Mouse (Mus musculus) frontal cortex, postnatal 10 days (tissue): ENCODE results near the gene H2-M10.6.

ENCODE experiments used
- DNase-seq, 2 experiments: peaks; one replicate each; pipeline ENCODE4 v3.0.0; 2022; ENCODE audit warnings: low spot score in 2 of 2, mixed read lengths in 1 of 2

The H2-M10.6 gene

DNA sequence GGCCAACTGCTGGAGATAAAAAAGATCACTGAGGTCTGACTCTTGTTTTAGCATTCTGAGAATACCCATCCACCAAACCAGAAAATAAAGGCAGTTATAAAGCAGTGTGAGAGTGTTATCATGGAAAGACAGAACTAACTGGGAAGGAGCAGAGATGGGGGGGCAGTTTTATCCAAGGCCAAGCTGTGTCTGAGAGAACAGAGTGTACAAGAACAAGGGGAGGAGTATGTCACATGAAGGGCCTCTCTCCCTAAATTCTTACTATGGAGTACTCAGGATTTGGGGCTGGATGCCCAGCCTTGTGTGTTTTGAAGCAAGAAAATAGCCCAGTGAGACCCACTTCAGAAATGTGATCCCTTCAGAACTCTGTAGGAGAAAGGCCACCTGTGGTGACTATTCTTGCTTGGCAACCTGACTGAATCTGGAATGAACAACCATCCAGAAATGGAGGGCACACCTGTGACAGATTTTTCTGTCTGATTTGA is 29.0 kb downstream of the H2-M10.6 start:
- no peak for DNase-seq

DNA sequence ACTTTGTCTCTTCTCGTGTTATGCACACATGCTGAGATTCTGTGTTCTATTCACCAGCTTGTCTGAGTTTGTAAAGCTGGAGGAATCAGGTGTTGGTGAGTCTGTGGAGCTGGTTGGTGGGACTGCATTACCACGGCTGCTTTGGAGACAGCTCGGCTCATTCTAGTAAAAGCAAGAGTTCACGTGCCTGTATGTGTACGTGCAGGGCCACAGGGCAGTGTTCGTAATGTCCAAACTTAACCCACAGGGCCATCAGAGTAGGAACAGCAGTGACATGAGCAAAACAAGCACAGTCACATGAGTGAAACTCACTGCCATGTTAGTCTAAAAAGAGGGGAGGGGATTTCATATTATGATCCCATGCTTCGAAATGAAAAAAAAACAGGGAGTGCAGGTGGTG is 31.7 kb downstream of the H2-M10.6 start:
- no peak for DNase-seq

GRCm38 (mm10) chr17:36844286-36844719 is 32.3 kb downstream of the H2-M10.6 start:
- no peak for DNase-seq

DNA sequence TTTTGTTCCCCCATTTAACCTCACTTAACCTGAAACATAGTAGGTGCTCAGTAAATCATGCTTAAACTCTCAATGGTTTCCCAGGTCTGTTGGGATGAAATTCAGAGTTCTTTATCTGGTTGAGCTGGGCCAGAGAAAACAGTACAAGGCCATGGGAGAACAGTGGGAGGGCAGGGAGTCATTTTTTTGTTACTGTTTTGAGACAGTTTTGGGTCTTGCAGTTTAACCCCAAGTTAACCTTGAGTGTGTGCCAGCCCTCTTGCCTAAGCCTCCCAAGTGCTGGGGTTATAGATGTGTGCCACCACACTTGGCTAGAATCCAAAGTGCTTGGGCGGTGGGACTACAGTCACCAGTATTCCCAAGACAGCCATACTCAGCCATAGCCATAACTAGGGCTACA is 32.8 kb downstream of the H2-M10.6 start:
- DNase-seq: no peak

DNA sequence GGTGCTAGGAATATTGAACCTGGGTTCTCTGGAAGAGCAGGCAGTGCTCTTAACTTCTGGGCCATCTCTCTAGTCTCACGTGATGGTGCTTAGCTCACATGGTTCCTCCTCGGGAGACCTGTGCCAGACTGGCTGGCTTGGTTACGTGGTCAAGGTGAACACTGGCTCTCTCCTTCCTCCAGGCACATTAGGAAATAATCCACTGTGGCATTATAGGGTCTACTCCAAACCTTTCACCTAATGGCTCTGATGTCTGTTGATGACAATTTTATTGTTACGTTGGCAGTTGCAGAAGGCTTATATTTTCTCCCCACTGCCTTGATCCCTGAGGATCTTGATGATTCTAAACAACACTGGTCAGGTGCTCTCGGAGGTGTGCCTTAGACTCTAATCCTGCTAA is 36.9 kb downstream of the H2-M10.6 start:
- no peak for DNase-seq

GRCm38 (mm10) chr17:36849992-36850391 is 38.0 kb downstream of the H2-M10.6 start:
- no peak for DNase-seq

GRCm38 (mm10) chr17:36851200-36851599 is 39.2 kb downstream of the H2-M10.6 start:
- DNase-seq: no peak

DNA sequence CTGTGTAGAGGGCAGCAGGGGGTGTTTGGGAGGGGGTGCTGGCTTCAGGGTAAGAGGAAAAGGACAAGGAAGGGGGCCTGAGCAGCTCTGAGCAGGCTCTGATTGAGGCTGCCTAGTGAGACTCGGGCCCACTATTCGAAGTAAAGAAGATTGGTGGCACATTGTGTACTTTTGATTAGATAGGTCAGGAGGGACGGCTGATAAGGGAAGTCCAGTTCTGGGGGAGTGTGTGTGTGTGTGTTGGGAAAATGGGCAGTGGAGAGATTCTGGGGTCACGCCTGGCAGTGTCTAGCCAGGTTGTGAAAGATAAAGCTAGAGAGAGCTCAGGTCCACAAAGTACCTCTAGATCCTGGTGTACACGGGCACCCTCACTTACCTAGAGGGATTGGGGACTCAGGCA is 39.7 kb downstream of the H2-M10.6 start:
- no peak for DNase-seq

GRCm38 (mm10) chr17:36855484-36855883 is 43.5 kb downstream of the H2-M10.6 start:
- no peak for DNase-seq

DNA sequence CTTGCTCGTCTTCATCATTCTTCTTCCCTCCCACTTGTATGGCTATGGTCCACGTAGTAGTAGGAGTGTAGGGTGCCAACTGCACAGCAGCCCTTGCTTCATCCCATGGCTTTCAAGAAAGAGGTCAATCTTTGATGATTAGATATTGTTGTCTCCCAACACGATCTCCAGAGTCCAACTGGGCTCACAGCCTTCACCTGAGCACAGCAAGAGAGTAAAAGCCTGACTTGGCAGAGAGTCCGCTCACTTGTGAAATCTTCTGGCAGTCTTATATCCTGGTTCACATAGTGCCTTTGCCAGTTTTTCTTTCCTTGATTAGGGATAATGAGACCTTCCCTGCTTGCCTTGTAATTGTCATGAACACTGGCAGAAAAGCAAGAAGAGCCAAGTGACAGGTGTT is 44.3 kb downstream of the H2-M10.6 start:
- no peak for DNase-seq

- DNase-seq: no peak
Measured at GRCm38 (mm10) chr17:36858181-36858580, 46.2 kb downstream of the H2-M10.6 start.

GRCm38 (mm10) chr17:36861680-36862079 is 49.7 kb downstream of the H2-M10.6 start:
- no peak for DNase-seq
